20 mouse cellular contexts compared by ENCODE assay signal in genomic region chr9:101790936-101791335, GRCm38 (mm10).
DNase-seq lines count a peak whose midpoint lies in the region; ATAC-seq and TF ChIP-seq lines count a peak whose summit lies in the region.
"Had no signal": no experiment of that assay in that cellular context is flagged by ENCODE, and none has a peak within 500 bp of the region (broad histone marks: within the 10 kb centered on the region; RNA-seq: fewer than 3 reads in every experiment).

No protein-coding gene starts in this region.

- TF ChIP-seq CTCF in brain, embryonic 14.5 days (IDR thresholded peaks at IDR 0.05; ENCODE audit: borderline replicate concordance, extremely low read depth, insufficient read depth, insufficient read length) = no peak

- DNase-seq in cerebellum, postnatal 14 days = peak; percentile 41 to 53
- peak; percentile 24 for DNase-seq in left cerebral cortex, postnatal 4 days
- no peak for DNase-seq in left cerebral cortex, adult 11 months (ENCODE audit: low spot score)
- DNase-seq in brain, adult 2 months (ENCODE audit: low read depth, low spot score) = peak; percentile 16
- peak; percentile 16 for DNase-seq in brain, embryonic 14.5 days (ENCODE audit: low read depth)
- DNase-seq: adrenal gland, adult 2 months; adrenal gland, postnatal 14 days; cerebellum, adult 11 months; cerebellum, adult 8-10 months; cerebellum, postnatal 36 days; gastrocnemius, postnatal 10 days; gastrocnemius, postnatal 36 days; heart, postnatal 10 days; heart, postnatal 36 days; kidney, adult 11 months had no signal

- intact Hi-C loops in left cerebral cortex, postnatal 4 days (cut with DNase I) = no loop called here

- no peak for TF ChIP-seq POLR2A in brain, embryonic 14.5 days (IDR thresholded peaks at IDR 0.05; ENCODE audit: borderline replicate concordance, extremely low read depth, insufficient read depth, insufficient read length, poor library complexity, severe bottlenecking)

- no peak for ATAC-seq in cerebellum, adult (ENCODE audit: insufficient number of reproducible peaks, low FRiP score, low TSS enrichment)
- ATAC-seq: CD4-positive, CD25-positive, alpha-beta regulatory T cell, adult 4 months; forebrain, embryonic 15.5 days; hindbrain, embryonic 16.5 days; intestine, embryonic 15.5 days had no signal
